Comparison of ENCODE assay signal across 15 mouse cellular contexts in genomic region chr13:42617844-42618243, GRCm38 (mm10).
A peak's percentile ranks its signal among the peaks of the same experiment; 100 is the strongest.
DNase-seq lines count a peak whose midpoint lies in the region; TF ChIP-seq lines count a peak whose summit lies in the region.
"Had no signal": no experiment of that assay in that cellular context is flagged by ENCODE, and none has a peak within 500 bp of the region (broad histone marks: within the 10 kb centered on the region; RNA-seq: fewer than 3 reads in every experiment).

No protein-coding gene starts in this region.

- H3K4me3 ChIP-seq in kidney, adult 2 months (ENCODE audit: insufficient read depth, low read depth, low read length): no peak overlapping the region
- H3K4me3 ChIP-seq: erythroblast, embryonic 14.5 days; hindbrain, embryonic 13.5 days; megakaryocyte, embryonic 14.5 days had no signal

- H3K4me1 ChIP-seq in kidney, adult 2 months (ENCODE audit: control insufficient read depth, insufficient read depth, low read length): no peaks in the 10 kb centered on the region
- H3K4me1 ChIP-seq: hindbrain, embryonic 13.5 days; megakaryocyte, embryonic 14.5 days had no signal

- no peaks in the 10 kb centered on the region for H3K36me3 ChIP-seq in kidney, adult 2 months (ENCODE audit: control insufficient read depth, insufficient read depth, low read length)
- H3K36me3 ChIP-seq: G1E; hindbrain, embryonic 13.5 days had no signal

- no peak for TF ChIP-seq CTCF in kidney, adult 2 months (conservative IDR thresholded peaks at IDR 0.05; ENCODE audit: insufficient read depth, insufficient read length, low read depth, low read length)

- WGBS in kidney, adult 2 months: 31% methylated on average over 4 of the region's 4 CpGs

- H3K27me3 ChIP-seq in kidney, adult 2 months (replicated peaks; ENCODE audit: control insufficient read depth, insufficient read depth, low read length): no peaks in the 10 kb centered on the region
- H3K27me3 ChIP-seq: hindbrain, embryonic 13.5 days; megakaryocyte, embryonic 14.5 days had no signal

- peak; percentile 64 for DNase-seq in urinary bladder, postnatal 14 days (ENCODE audit: low spot score)
- DNase-seq in urinary bladder, postnatal 4 days (ENCODE audit: low spot score in 2 of 2): no peak
- peak; percentile 57 for DNase-seq in kidney, adult 2 months
- peak; percentile 24 to 33 for DNase-seq in kidney, postnatal 4 days
- peak; percentile 62 for DNase-seq in lung, postnatal 36 days
- no peak for DNase-seq in heart, adult 11 months
- no peak for DNase-seq in adipocyte (ENCODE audit: low spot score)
- DNase-seq in layer of hippocampus, postnatal 14 days (ENCODE audit: low spot score in 2 of 2): no peak
- DNase-seq: cerebellum, postnatal 36 days; gastrocnemius, postnatal 36 days had no signal

- no peak overlapping the region for H3K27ac ChIP-seq in kidney, adult 2 months (ENCODE audit: insufficient read depth, low read depth, low read length)
- H3K27ac ChIP-seq: hindbrain, embryonic 13.5 days; liver, embryonic 14.5 days had no signal

- TF ChIP-seq POLR2A in kidney, adult 2 months (IDR thresholded peaks at IDR 0.05; ENCODE audit: low read depth, low read length): no peak

Comparison
In these comparisons a context has a peak if more than half of its experiments do, and no peak if none do; other contexts are left out.
1. DNase-seq: peak in urinary bladder, postnatal 14 days (single experiment), kidney, adult 2 months (single experiment), kidney, postnatal 4 days (2 of 2) and lung, postnatal 36 days (single experiment); none in urinary bladder, postnatal 4 days (0 of 2), heart, adult 11 months (single experiment), adipocyte (single experiment) and layer of hippocampus, postnatal 14 days (0 of 2).